Mouse (Mus musculus): Measurements from ENCODE around the gene Rbx1. TPM values are rescaled to one million over a fixed set of nuclear protein-coding genes. Genes with fewer than 3 reads are reported as not detected.

Gene Rbx1
- polyA plus RNA-seq, 1 experiment = 32.9 TPM

DNA sequence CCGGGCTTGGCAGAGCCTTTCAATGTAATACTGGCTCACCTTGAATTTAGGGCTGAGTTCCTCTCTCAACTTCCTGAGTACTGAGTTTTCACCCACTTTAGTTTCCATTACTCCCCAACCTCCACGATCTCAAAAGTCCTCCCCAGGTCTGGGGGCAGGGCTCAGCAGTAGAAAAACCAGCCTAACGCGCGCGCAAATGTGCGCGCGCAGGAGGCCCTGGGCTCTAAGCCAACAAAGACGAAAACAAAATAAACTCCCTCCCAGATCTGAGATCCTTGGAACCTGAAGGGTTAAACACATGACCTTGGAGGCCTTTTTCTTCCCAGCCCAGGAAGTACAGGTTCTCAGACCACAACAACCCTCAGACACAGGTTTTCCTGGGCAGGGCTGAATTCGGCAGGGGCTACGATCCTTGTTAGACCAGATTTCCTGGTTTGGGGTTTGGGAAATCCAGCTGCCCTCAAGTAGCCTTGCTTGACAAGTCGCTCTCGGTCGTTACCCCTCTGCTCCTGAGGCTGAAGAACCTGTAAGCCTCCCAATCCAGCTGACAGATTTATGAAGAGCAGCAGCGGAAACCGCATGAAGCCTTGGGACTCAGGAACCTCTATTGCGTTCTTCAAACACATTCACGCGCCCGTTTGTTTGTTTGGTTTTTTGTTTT lies 45.6 kb downstream of the Rbx1 start:
- peak overlapping the region; percentile 54 for H3K4me3 ChIP-seq (ENCODE audit: extremely low read depth, insufficient read depth, insufficient read length)
- peak; percentile 46 to 72 for DNase-seq (ENCODE audit: low read depth in 1 of 2, low spot score in 2 of 2)
- no peaks in the 10 kb centered on the region for H3K27me3 ChIP-seq (ENCODE audit: control insufficient read depth, insufficient read depth, low read length)
- H3K4me1 ChIP-seq (ENCODE audit: control insufficient read depth, insufficient read depth, insufficient read length) = peaks cover 30% of the 10 kb centered on the region
- no peaks in the 10 kb centered on the region for H3K36me3 ChIP-seq (ENCODE audit: control insufficient read depth, insufficient read depth, low read length)
- 4% methylated on average over 21 of the region's 21 CpGs for WGBS
- peak overlapping the region; percentile 74 for H3K27ac ChIP-seq (ENCODE audit: insufficient read depth, low read length)
- no peak for TF ChIP-seq CTCF (IDR thresholded peaks at IDR 0.05; ENCODE audit: extremely low read depth, insufficient read depth, insufficient read length, insufficient replicate concordance)

DNA sequence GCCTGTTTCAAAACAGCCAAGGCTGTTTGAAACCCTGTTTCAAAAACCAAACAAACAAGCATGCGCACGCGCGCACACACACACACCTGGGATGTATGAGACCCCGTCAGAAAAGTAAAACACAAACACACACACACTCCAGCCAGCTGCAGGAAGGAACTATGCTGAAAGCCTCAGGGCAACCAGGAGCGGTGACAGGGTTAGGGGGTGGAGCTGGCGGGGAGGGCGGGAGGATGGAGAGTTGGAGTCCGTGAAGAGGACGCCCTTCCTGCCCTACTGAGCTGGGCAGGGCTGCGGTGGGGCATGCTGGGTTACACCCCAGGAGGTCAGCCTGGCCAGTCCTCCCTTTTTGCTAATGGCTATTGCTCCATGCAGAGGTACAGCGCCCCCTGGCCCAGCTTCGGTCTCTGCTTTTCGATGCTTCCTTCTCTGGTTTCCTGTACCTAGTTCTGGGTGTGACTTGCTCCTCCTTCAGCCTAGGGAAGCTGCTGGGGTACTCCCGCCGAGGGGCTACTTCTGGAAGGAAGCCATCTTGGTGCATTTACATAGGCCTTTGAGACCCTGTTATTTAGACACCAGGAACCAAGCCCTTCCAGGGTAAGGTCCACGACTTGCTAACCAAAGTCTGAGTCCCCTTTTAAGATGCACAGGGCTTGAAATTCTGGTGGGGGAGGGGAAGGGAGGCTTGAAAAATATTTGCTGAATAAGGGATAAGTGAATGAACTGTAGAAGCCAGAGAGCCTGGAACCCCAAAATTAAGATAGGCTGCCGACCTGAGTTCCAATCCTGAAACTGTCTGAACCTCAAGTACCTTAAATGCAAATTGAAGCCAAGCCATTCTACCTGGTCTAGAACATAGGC lies 48.2 kb downstream of the Rbx1 start:
- WGBS = 4% methylated on average over 17 of the region's 18 CpGs
- DNase-seq (ENCODE audit: low read depth in 1 of 2, low spot score in 2 of 2) = peak; percentile 73 to 92
- TF ChIP-seq CTCF (IDR thresholded peaks at IDR 0.05; ENCODE audit: extremely low read depth, insufficient read depth, insufficient read length, insufficient replicate concordance) (peak; percentile 71; the same call in 1 of the 2 replicates), POLR2A (IDR thresholded peaks at IDR 0.05; ENCODE audit: low read depth, low read length) (peak; percentile 62)
- H3K4me1 ChIP-seq (ENCODE audit: control insufficient read depth, insufficient read depth, insufficient read length) = peaks cover 28% of the 10 kb centered on the region
- H3K4me3 ChIP-seq (ENCODE audit: extremely low read depth, insufficient read depth, insufficient read length) = peak overlapping the region; percentile 33
- H3K27me3 ChIP-seq (ENCODE audit: control insufficient read depth, insufficient read depth, low read length) = no peaks in the 10 kb centered on the region
- H3K36me3 ChIP-seq (ENCODE audit: control insufficient read depth, insufficient read depth, low read length) = no peaks in the 10 kb centered on the region
- H3K27ac ChIP-seq (ENCODE audit: insufficient read depth, low read length) = peak overlapping the region; percentile 80

- H3K4me1 ChIP-seq (ENCODE audit: control insufficient read depth, insufficient read depth, insufficient read length) = peaks cover 28% of the 10 kb centered on the region
- TF ChIP-seq POLR2A (IDR thresholded peaks at IDR 0.05; ENCODE audit: low read depth, low read length) (no peak), CTCF (IDR thresholded peaks at IDR 0.05; ENCODE audit: extremely low read depth, insufficient read depth, insufficient read length, insufficient replicate concordance) (no peak)
- H3K27ac ChIP-seq (ENCODE audit: insufficient read depth, low read length) = peak overlapping the region; percentile 80
- H3K36me3 ChIP-seq (ENCODE audit: control insufficient read depth, insufficient read depth, low read length) = no peaks in the 10 kb centered on the region
- DNase-seq (ENCODE audit: low read depth in 1 of 2, low spot score in 2 of 2) = no peak
- no peaks in the 10 kb centered on the region for H3K27me3 ChIP-seq (ENCODE audit: control insufficient read depth, insufficient read depth, low read length)
- no peak overlapping the region for H3K4me3 ChIP-seq (ENCODE audit: extremely low read depth, insufficient read depth, insufficient read length)
- WGBS = 91% methylated on average over 3 of the region's 3 CpGs
Observed at GRCm38 (mm10) chr15:81515221-81515620, 49.1 kb downstream of the Rbx1 start.

DNA sequence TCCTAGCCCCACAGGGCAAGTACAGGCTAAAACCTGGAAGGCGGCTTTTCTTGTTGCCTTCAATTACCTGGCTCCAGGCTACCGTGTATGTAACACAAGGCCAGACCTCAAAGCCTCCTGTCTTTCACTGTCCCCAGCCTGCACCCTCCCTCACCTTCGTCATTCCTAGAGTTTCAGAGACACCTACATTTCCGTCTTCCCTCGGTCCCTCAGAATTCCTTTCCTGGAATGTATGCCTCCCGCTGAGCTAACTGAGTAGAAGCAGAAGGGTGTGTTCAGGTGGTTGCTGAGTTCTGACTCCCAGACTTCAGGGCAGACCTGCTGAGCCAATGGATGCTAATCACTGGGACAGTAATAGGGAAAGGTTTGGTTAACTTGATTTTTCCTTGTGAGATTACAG lies 51.9 kb downstream of the Rbx1 start:
- no peaks in the 10 kb centered on the region for H3K36me3 ChIP-seq (ENCODE audit: control insufficient read depth, insufficient read depth, low read length)
- H3K27ac ChIP-seq (ENCODE audit: insufficient read depth, low read length) = no peak overlapping the region
- DNase-seq (ENCODE audit: low read depth in 1 of 2, low spot score in 2 of 2) = no peak
- H3K4me1 ChIP-seq (ENCODE audit: control insufficient read depth, insufficient read depth, insufficient read length) = peaks cover 15% of the 10 kb centered on the region; the same call in 1 of the 2 replicates
- WGBS = 94% methylated on average over 6 of the region's 6 CpGs
- no peaks in the 10 kb centered on the region for H3K27me3 ChIP-seq (ENCODE audit: control insufficient read depth, insufficient read depth, low read length)
- TF ChIP-seq POLR2A (IDR thresholded peaks at IDR 0.05; ENCODE audit: low read depth, low read length) (no peak), CTCF (IDR thresholded peaks at IDR 0.05; ENCODE audit: extremely low read depth, insufficient read depth, insufficient read length, insufficient replicate concordance) (no peak)
- H3K4me3 ChIP-seq (ENCODE audit: extremely low read depth, insufficient read depth, insufficient read length) = no peak overlapping the region

DNA sequence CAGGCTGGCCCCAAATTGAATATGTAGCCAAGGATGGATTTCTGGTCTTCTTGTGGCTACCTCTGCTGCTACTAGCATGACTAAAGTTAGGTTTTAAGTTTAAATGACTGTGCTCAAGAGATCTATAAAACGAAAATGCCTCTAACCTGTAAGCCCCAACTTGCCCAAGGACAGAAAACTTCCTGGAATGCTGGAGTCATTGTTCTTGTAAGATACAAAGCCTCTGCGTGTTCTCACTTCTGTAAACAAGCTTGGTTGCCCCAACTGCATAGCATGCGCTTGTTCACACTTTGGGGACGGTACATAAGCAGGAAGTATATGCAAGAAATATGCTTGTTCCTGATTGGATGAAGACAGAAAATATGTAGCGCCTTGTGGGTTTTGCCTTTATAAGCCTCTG lies 52.7 kb downstream of the Rbx1 start:
- H3K4me3 ChIP-seq (ENCODE audit: extremely low read depth, insufficient read depth, insufficient read length) = no peak overlapping the region
- 85% methylated on average over 5 of the region's 5 CpGs for WGBS
- TF ChIP-seq POLR2A (IDR thresholded peaks at IDR 0.05; ENCODE audit: low read depth, low read length) (no peak), CTCF (IDR thresholded peaks at IDR 0.05; ENCODE audit: extremely low read depth, insufficient read depth, insufficient read length, insufficient replicate concordance) (no peak)
- no peaks in the 10 kb centered on the region for H3K36me3 ChIP-seq (ENCODE audit: control insufficient read depth, insufficient read depth, low read length)
- no peaks in the 10 kb centered on the region for H3K27me3 ChIP-seq (ENCODE audit: control insufficient read depth, insufficient read depth, low read length)
- no peak overlapping the region for H3K27ac ChIP-seq (ENCODE audit: insufficient read depth, low read length)
- H3K4me1 ChIP-seq (ENCODE audit: control insufficient read depth, insufficient read depth, insufficient read length) = peaks cover 14% of the 10 kb centered on the region; the same call in 1 of the 2 replicates
- DNase-seq (ENCODE audit: low read depth in 1 of 2, low spot score in 2 of 2) = no peak

GRCm38 (mm10) chr15:81522036-81522751 lies 56.1 kb downstream of the Rbx1 start:
- Histone ChIP-seq H3K27me3 (ENCODE audit: control insufficient read depth, insufficient read depth, low read length) (no peaks in the 10 kb centered on the region), H3K4me3 (ENCODE audit: extremely low read depth, insufficient read depth, insufficient read length) (peak overlapping the region; percentile 93), H3K27ac (ENCODE audit: insufficient read depth, low read length) (peak overlapping the region; percentile 100), H3K36me3 (ENCODE audit: control insufficient read depth, insufficient read depth, low read length) (no peaks in the 10 kb centered on the region), H3K4me1 (ENCODE audit: control insufficient read depth, insufficient read depth, insufficient read length) (peaks cover 3% of the 10 kb centered on the region; the same call in 1 of the 2 replicates)
- DNase-seq (ENCODE audit: low read depth in 1 of 2, low spot score in 2 of 2) = peak; percentile 78 to 89
- TF ChIP-seq CTCF (IDR thresholded peaks at IDR 0.05; ENCODE audit: extremely low read depth, insufficient read depth, insufficient read length, insufficient replicate concordance) (no peak), POLR2A (IDR thresholded peaks at IDR 0.05; ENCODE audit: low read depth, low read length) (peak; percentile 55)
- under 1% methylated on average over 38 of the region's 38 CpGs for WGBS
